Comparison of ENCODE assay signal across 9 mouse cellular contexts in the genomic region with DNA sequence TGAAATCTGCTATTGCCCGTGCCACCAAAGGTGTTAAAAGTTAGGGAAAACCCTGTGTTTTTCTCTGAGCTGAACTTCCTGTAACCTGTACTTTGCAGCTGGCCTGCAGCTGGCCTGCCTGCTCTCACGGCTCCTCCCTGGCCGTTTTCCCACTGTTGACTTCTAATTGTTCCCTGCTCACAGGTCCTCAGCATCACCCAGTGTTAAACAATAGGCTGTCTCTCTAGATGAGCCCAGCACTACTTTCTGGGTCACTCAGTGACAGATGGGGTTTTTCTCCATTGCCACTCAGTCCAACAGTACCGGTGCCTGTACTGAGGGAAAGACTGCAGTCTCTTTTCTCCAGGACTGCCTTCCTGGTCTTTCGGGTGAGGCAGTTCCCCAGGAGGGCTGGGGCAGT. TPM values are rescaled to one million over a fixed set of nuclear protein-coding genes. Genes with fewer than 3 reads are reported as not detected.
DNase-seq lines count a peak whose midpoint lies in the region; ATAC-seq lines count a peak whose summit lies in the region.
"Had no signal": no experiment of that assay in that cellular context is flagged by ENCODE, and none has a peak within 500 bp of the region (broad histone marks: within the 10 kb centered on the region; RNA-seq: fewer than 3 reads in every experiment).

No protein-coding gene starts in this region.

- H3K9ac ChIP-seq in lung, embryonic 15.5 days, result no peak overlapping the region
- no peak overlapping the region for H3K9ac ChIP-seq in kidney, embryonic 15.5 days
- no peak overlapping the region for H3K9ac ChIP-seq in stomach, embryonic 16.5 days (ENCODE audit: low read length)

- peak overlapping the region; percentile 61 for H3K27ac ChIP-seq in lung, embryonic 15.5 days
- peak overlapping the region; percentile 76 for H3K27ac ChIP-seq in kidney, embryonic 15.5 days
- H3K27ac ChIP-seq in stomach, embryonic 16.5 days (ENCODE audit: low read length), result peak overlapping the region; percentile 70

- H3K9me3 ChIP-seq in lung, embryonic 15.5 days, result no peaks in the 10 kb centered on the region
- no peaks in the 10 kb centered on the region for H3K9me3 ChIP-seq in kidney, embryonic 15.5 days (replicated peaks)
- no peaks in the 10 kb centered on the region for H3K9me3 ChIP-seq in stomach, embryonic 16.5 days (replicated peaks; ENCODE audit: control insufficient read depth, low read length)

- peak; percentile 16 for DNase-seq in embryo, embryonic 10 days (ENCODE audit: low spot score)
- DNase-seq in embryo, embryonic 9.5 days (ENCODE audit: extremely low spot score), result no peak
- no peak for DNase-seq in lung, postnatal 4 days
- no peak for DNase-seq in urinary bladder, adult 18-20 months (ENCODE audit: low spot score in 2 of 2)
- DNase-seq in left cerebral cortex, postnatal 25 days (ENCODE audit: low spot score in 2 of 2), result no peak
- DNase-seq: thymus, postnatal 36 days had no signal

- H3K4me1 ChIP-seq in lung, embryonic 15.5 days, result peaks cover 8% of the 10 kb centered on the region; the same call in 1 of the 2 replicates
- H3K4me1 ChIP-seq in kidney, embryonic 15.5 days, result peaks cover 23% of the 10 kb centered on the region
- peaks cover 14% of the 10 kb centered on the region; the same call in 1 of the 2 replicates for H3K4me1 ChIP-seq in stomach, embryonic 16.5 days (ENCODE audit: control insufficient read depth, insufficient read depth, low read length)

- intact Hi-C loops in left cerebral cortex, postnatal 25 days (cut with DNase I), result no loop called here

- H3K4me3 ChIP-seq in lung, embryonic 15.5 days, result no peak overlapping the region
- H3K4me3 ChIP-seq in kidney, embryonic 15.5 days (replicated peaks), result no peak overlapping the region
- H3K4me3 ChIP-seq in stomach, embryonic 16.5 days (replicated peaks; ENCODE audit: low read length), result no peak overlapping the region

- ATAC-seq in lung, embryonic 15.5 days (ENCODE audit: borderline replicate concordance, extremely low read depth, low FRiP score, low TSS enrichment), result peak; percentile 42; the same call in 1 of the 2 replicates
- no peak for ATAC-seq in kidney, embryonic 15.5 days (replicated peaks; ENCODE audit: low FRiP score)
- ATAC-seq in stomach, embryonic 16.5 days (ENCODE audit: insufficient read depth, low FRiP score), result peak; percentile 31; the same call in 1 of the 2 replicates

- no peaks in the 10 kb centered on the region for H3K36me3 ChIP-seq in lung, embryonic 15.5 days
- no peaks in the 10 kb centered on the region for H3K36me3 ChIP-seq in kidney, embryonic 15.5 days
- no peaks in the 10 kb centered on the region for H3K36me3 ChIP-seq in stomach, embryonic 16.5 days (ENCODE audit: control insufficient read depth, insufficient read depth, low read length)

- no peaks in the 10 kb centered on the region for H3K27me3 ChIP-seq in lung, embryonic 15.5 days
- no peaks in the 10 kb centered on the region for H3K27me3 ChIP-seq in kidney, embryonic 15.5 days
- no peaks in the 10 kb centered on the region for H3K27me3 ChIP-seq in stomach, embryonic 16.5 days (ENCODE audit: control insufficient read depth, insufficient read depth, low read length)

- no peak overlapping the region for H3K4me2 ChIP-seq in lung, embryonic 15.5 days
- no peak overlapping the region for H3K4me2 ChIP-seq in kidney, embryonic 15.5 days
- H3K4me2 ChIP-seq in stomach, embryonic 16.5 days (ENCODE audit: low read depth, low read length), result no peak overlapping the region

- WGBS in lung, embryonic 15.5 days, result 19% methylated on average over 5 of the region's 5 CpGs
- WGBS in kidney, embryonic 15.5 days, result 28% methylated on average over 5 of the region's 5 CpGs
- WGBS in stomach, embryonic 16.5 days, result 23% methylated on average over 5 of the region's 5 CpGs

RNA-seq across cellular contexts. Expression of a gene that starts 22.3 kb away (rescaled TPM):
- 7.9 and 8.5 TPM in 2 replicates for polyA plus RNA-seq in lung, embryonic 15.5 days (2015; fragmentation: Nextera tagmentation; extraction: Ambion mirVana)
- polyA plus RNA-seq in kidney, embryonic 15.5 days (2015; fragmentation: Nextera tagmentation; extraction: Ambion mirVana), result 15.8 and 16.3 TPM in 2 replicates
- 7.5 and 8.6 TPM in 2 replicates for polyA plus RNA-seq in stomach, embryonic 16.5 days (2015; fragmentation: Nextera tagmentation; extraction: Ambion mirVana)
- 100 to 1,000 TPM; 117 to 127 TPM for total RNA-seq in left cerebral cortex, postnatal 25 days (2021)

RNA-seq across cellular contexts. Expression of a gene that starts 51.4 kb away (rescaled TPM):
- polyA plus RNA-seq in lung, embryonic 15.5 days (2015; fragmentation: Nextera tagmentation; extraction: Ambion mirVana), result 63.9 and 69.0 TPM in 2 replicates
- polyA plus RNA-seq in kidney, embryonic 15.5 days (2015; fragmentation: Nextera tagmentation; extraction: Ambion mirVana), result 60.9 and 66.7 TPM in 2 replicates
- polyA plus RNA-seq in stomach, embryonic 16.5 days (2015; fragmentation: Nextera tagmentation; extraction: Ambion mirVana), result 45.7 and 47.3 TPM in 2 replicates
- total RNA-seq in left cerebral cortex, postnatal 25 days (2021), result 1 to 10 TPM; 1.1 to 1.3 TPM
